Mouse (Mus musculus): ENCODE measurements around the gene Morf4l2.
"Not testable (repeated sequence)": the region's sequence is repeated elsewhere in the genome, so short reads cannot be mapped to it uniquely, and the experiment has no call there.

Morf4l2 gene

GRCm38 (mm10) chrX:136693196-136693595, 50.3 kb downstream of the Morf4l2 start:
- DNase-seq (ENCODE audit: low spot score) = no peak

GRCm38 (mm10) chrX:136692294-136692675, 51.2 kb downstream of the Morf4l2 start:
- no peak for DNase-seq (ENCODE audit: low spot score)

- DNase-seq (ENCODE audit: low spot score) = not testable (repeated sequence)
Measured at GRCm38 (mm10) chrX:136691606-136692293, 51.7 kb downstream of the Morf4l2 start.
